Mouse (Mus musculus) kidney, embryonic 14.5 days (tissue): ENCODE results near the gene Stra6l. TPM values are rescaled to one million over a fixed set of nuclear protein-coding genes. Genes with fewer than 3 reads are reported as not detected.

Source experiments
- ATAC-seq: fragments of 200-750 bp; cut with Nextera tagmentation; 2 replicates; pipeline ENCODE4 v1.8.0; 2017; ENCODE audit warnings: moderate number of reproducible peaks, mild to moderate bottlenecking, moderate TSS enrichment, moderate library complexity; ENCODE audit not compliant: low FRiP score, low TSS enrichment
- H3K27ac ChIP-seq: fragments of 300-500 bp; sonication (generic); 2 replicates; pipeline ENCODE4 v1.5.1; 2014; ENCODE audit warnings: low read depth, mild to moderate bottlenecking, low read length, moderate library complexity, mixed read lengths
- H3K27me3 ChIP-seq: fragments of 300-500 bp; sonication (generic); 2 replicates; pipeline ENCODE4 v1.6.1; 2014; ENCODE audit warnings: mild to moderate bottlenecking, low read length; ENCODE audit not compliant: control insufficient read depth, insufficient read depth
- H3K36me3 ChIP-seq: fragments of 300-500 bp; sonication (generic); 2 replicates; pipeline ENCODE4 v1.6.1; 2014; ENCODE audit warnings: low read length, mixed read lengths; ENCODE audit not compliant: control insufficient read depth, insufficient read depth
- H3K4me1 ChIP-seq: fragments of 300-500 bp; sonication (generic); 2 replicates; pipeline ENCODE4 v1.6.1; 2014; ENCODE audit warnings: low read length, mixed read lengths; ENCODE audit not compliant: control insufficient read depth, insufficient read depth
- H3K4me2 ChIP-seq: fragments of 300-500 bp; sonication (generic); replicated peaks from 2 replicates; pipeline ENCODE4 v1.6.1; 2014; ENCODE audit warnings: low read depth, mild to moderate bottlenecking, low read length
- H3K4me3 ChIP-seq: fragments of 300-500 bp; sonication (generic); 2 replicates; pipeline ENCODE4 v1.5.1; 2014; ENCODE audit warnings: mild to moderate bottlenecking, low read length
- H3K9ac ChIP-seq: fragments of 300-500 bp; sonication (generic); 2 replicates; pipeline ENCODE4 v1.6.1; 2014; ENCODE audit warnings: low read depth, mild to moderate bottlenecking, low read length, moderate library complexity
- H3K9me3 ChIP-seq: fragments of 300-500 bp; sonication (generic); 2 replicates; pipeline ENCODE4 v1.6.1; 2016; ENCODE audit warnings: low read length; ENCODE audit not compliant: control insufficient read depth
- WGBS: fragments of 180-500 bp; shearing (Covaris S2); extraction: QIAGEN DNeasy Blood & Tissue Kit; methylation state at CpG from one replicate; pipeline ENCODE4 v1.1.7; 2014; 5-methylcytosine and 5-hydroxymethylcytosine counted together
- polyA plus RNA-seq: library from polyadenylated mRNA; unstranded; fragments of >200 nt; fragmentation: Nextera tagmentation; extraction: Ambion mirVana; gene quantifications from 2 replicates; pipeline ENCODE4 v1.2.1, GENCODE M21; 2014

Stra6l gene
- polyA plus RNA-seq, 1 experiment from 2014 or later = 0.61 TPM

- ATAC-seq = no peak; the same call in 1 of the 2 replicates
- peaks cover 22% of the 10 kb centered on the region for H3K27me3 ChIP-seq
- peak overlapping the region; percentile 61 for H3K4me2 ChIP-seq
- H3K9ac ChIP-seq = no peak overlapping the region
- H3K27ac ChIP-seq = no peak overlapping the region
- WGBS = 2% methylated on average over 17 of the region's 17 CpGs
- no peaks in the 10 kb centered on the region for H3K36me3 ChIP-seq
- H3K4me1 ChIP-seq = peaks cover 10% of the 10 kb centered on the region
- H3K4me3 ChIP-seq = peak overlapping the region; percentile 17; the same call in 1 of the 2 replicates
- H3K9me3 ChIP-seq = no peaks in the 10 kb centered on the region
These were observed 29.1 kb upstream of the Stra6l start for GRCm38 (mm10) chr4:45819208-45819931.

GRCm38 (mm10) chr4:45820074-45820830 lies 28.2 kb upstream of the Stra6l start:
- Histone ChIP-seq H3K27ac (no peak overlapping the region), H3K4me3 (no peak overlapping the region), H3K9me3 (no peaks in the 10 kb centered on the region), H3K9ac (no peak overlapping the region), H3K36me3 (no peaks in the 10 kb centered on the region), H3K4me1 (peaks cover 10% of the 10 kb centered on the region), H3K4me2 (peak overlapping the region; percentile 61), H3K27me3 (peaks cover 31% of the 10 kb centered on the region)
- ATAC-seq = no peak
- 43% methylated on average over 8 of the region's 8 CpGs for WGBS

GRCm38 (mm10) chr4:45821995-45822394 lies 26.5 kb upstream of the Stra6l start:
- H3K4me1 ChIP-seq = peaks cover 18% of the 10 kb centered on the region
- WGBS = 41% methylated on average over 3 of the region's 3 CpGs

GRCm38 (mm10) chr4:45822781-45823575 lies 25.5 kb upstream of the Stra6l start:
- Histone ChIP-seq H3K9ac (no peak overlapping the region), H3K9me3 (no peaks in the 10 kb centered on the region), H3K4me1 (peaks cover 18% of the 10 kb centered on the region), H3K27me3 (peaks cover 58% of the 10 kb centered on the region), H3K36me3 (no peaks in the 10 kb centered on the region), H3K4me3 (no peak overlapping the region), H3K4me2 (no peak overlapping the region), H3K27ac (no peak overlapping the region)
- no peak for ATAC-seq
- WGBS = 34% methylated on average over 11 of the region's 11 CpGs

More at GRCm38 (mm10) chr4:45821995-45822394, 26.5 kb upstream of the Stra6l start:
- no peaks in the 10 kb centered on the region for H3K36me3 ChIP-seq
- no peak overlapping the region for H3K4me2 ChIP-seq
- no peak overlapping the region for H3K9ac ChIP-seq
- no peaks in the 10 kb centered on the region for H3K9me3 ChIP-seq
- H3K4me3 ChIP-seq = no peak overlapping the region
- no peak overlapping the region for H3K27ac ChIP-seq
- no peak for ATAC-seq
- peaks cover 49% of the 10 kb centered on the region for H3K27me3 ChIP-seq

- ATAC-seq = no peak
- Histone ChIP-seq H3K4me1 (peaks cover 11% of the 10 kb centered on the region), H3K4me3 (no peak overlapping the region), H3K36me3 (no peaks in the 10 kb centered on the region), H3K9ac (no peak overlapping the region), H3K27me3 (peaks cover 70% of the 10 kb centered on the region), H3K27ac (no peak overlapping the region), H3K9me3 (no peaks in the 10 kb centered on the region), H3K4me2 (no peak overlapping the region)
- 10% methylated on average over 10 of the region's 10 CpGs for WGBS
These were observed 24.3 kb upstream of the Stra6l start for GRCm38 (mm10) chr4:45824049-45824760.

GRCm38 (mm10) chr4:45824761-45825556 lies 23.5 kb upstream of the Stra6l start:
- peaks cover 8% of the 10 kb centered on the region for H3K4me1 ChIP-seq
- WGBS = 21% methylated on average over 14 of the region's 14 CpGs
- peaks cover 70% of the 10 kb centered on the region for H3K27me3 ChIP-seq
- no peak overlapping the region for H3K27ac ChIP-seq
- no peak for ATAC-seq
- H3K36me3 ChIP-seq = no peaks in the 10 kb centered on the region
- H3K9ac ChIP-seq = no peak overlapping the region
- H3K9me3 ChIP-seq = no peaks in the 10 kb centered on the region
- H3K4me3 ChIP-seq = no peak overlapping the region
- no peak overlapping the region for H3K4me2 ChIP-seq

- no peak within 1 kb of the TSS for H3K27ac ChIP-seq
- 2% methylated on average over 90 of the region's 91 CpGs for WGBS
These were observed 22.0 kb upstream of the Stra6l start, which contains the start of gene Igfbpl1 for GRCm38 (mm10) chr4:45826275-45827040. Igfbpl1 (minus strand) TSS chr4:45826923.

More at GRCm38 (mm10) chr4:45826275-45827040, 22.0 kb upstream of the Stra6l start, which contains the start of gene Igfbpl1:
- H3K27me3 ChIP-seq = peaks cover 65% of the 10 kb centered on the region
- no peaks in the 10 kb centered on the region for H3K9me3 ChIP-seq
- 0 out of 2 replicates have a peak, but pooled peaks have one; percentile 36 for ATAC-seq
- 0 out of 2 replicates have a peak within 1 kb of the TSS, but pooled peaks have one; percentile 18 for H3K9ac ChIP-seq
- no peaks in the 10 kb centered on the region for H3K36me3 ChIP-seq
- H3K4me3 ChIP-seq = peak within 1 kb of the TSS; percentile 44
- peaks cover 8% of the 10 kb centered on the region for H3K4me1 ChIP-seq
- peak within 1 kb of the TSS; percentile 64 for H3K4me2 ChIP-seq
